Mouse (Mus musculus): ENCODE measurements at regions not wholly inside any gene's neighbourhood (a gene's known extent, or its start where the extent isn't known, plus 50 kb on each side); places are given as distances from the start of the nearest gene placed in this dataset.

DNA sequence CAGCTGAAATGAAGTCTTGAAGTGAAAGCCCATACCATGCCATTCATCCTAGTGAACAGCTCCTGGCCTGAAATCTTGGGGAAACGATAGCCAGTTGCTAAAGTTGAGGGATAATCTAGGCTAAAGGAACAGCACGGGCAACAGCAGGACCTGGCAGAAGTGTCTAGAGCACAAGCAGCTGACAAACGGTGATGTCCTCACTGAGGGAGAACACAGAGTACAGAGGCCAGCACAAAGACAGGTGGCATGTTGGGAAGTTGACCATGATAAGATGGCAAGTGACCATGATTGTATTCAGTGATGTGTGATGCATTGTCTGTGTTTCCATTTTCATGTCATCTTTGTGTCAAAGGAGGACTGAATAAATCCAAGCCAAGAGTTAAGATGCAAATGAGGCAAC lies 212.4 kb upstream of the Ntm start:
- no peak for DNase-seq (ENCODE audit: low read depth, low spot score)

DNA sequence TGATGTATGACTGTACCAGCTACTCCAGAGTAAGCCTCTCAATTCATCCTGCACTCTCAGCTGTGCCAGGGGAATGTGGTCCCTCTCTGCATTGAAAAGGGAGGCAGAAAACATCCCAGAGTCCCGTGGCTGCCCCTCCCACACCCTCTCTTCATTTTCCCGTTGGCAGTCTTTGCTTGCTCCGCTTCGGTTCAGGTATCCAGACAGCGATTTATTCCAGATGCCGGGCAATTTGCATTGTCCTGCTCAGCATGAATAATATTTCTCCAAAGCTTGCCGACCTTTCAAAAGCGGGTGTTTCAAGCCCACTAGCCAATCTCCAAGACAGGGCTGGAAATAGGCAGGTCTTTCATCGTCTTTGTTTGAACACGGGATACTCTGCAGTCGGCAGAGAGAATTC lies 220.5 kb upstream of the Ntm start:
- DNase-seq (ENCODE audit: low read depth, low spot score), result no peak

GRCm38 (mm10) chr9:30184996-30185763 lies 222.2 kb upstream of the Ntm start:
- DNase-seq (ENCODE audit: low read depth, low spot score), result no peak

DNA sequence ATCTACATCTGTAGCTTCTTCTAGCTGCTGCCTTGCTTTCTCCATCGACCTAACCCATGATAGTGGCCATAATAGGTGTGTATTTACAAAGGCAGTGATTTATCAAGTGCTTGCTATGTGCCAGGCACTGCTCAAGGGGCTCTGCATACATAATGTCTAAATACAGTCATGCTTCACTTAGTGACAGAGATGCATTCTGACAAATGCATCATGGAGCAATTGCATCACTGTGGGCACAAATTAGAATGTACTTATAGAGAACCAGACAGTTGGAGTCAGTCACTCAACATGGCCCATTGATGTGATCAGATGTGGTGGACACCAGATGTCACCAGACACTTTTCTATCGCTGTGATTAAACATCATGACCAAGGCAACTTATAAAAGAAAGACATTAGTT lies 223.3 kb upstream of the Ntm start:
- DNase-seq (ENCODE audit: low read depth, low spot score), result no peak

- no peak for DNase-seq (ENCODE audit: low read depth, low spot score)
Observed at GRCm38 (mm10) chr9:30190078-30190477, 227.1 kb upstream of the Ntm start.

DNA sequence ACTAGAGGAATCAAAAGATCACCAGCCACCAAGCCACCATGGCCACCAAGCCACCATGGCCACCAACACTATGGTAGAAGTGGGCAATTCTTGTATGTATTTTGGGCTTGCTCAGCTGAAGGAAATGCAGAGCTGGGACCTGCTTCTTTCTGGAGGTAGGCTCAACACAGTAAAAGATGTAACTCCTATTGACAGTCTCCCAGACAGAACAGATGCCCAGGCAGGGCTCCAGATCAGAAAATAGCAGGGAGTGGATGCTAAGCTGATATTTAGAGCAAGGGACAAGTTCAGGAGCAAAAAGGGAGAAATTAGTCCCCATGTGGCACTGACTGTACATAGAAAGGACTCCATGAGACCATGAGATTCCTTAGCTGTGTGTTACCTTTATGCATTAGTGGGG lies 228.2 kb upstream of the Ntm start:
- no peak for DNase-seq (ENCODE audit: low read depth, low spot score)

- no peak for DNase-seq (ENCODE audit: low read depth, low spot score)
Observed at GRCm38 (mm10) chr9:30191902-30192301, 229.0 kb upstream of the Ntm start.

DNA sequence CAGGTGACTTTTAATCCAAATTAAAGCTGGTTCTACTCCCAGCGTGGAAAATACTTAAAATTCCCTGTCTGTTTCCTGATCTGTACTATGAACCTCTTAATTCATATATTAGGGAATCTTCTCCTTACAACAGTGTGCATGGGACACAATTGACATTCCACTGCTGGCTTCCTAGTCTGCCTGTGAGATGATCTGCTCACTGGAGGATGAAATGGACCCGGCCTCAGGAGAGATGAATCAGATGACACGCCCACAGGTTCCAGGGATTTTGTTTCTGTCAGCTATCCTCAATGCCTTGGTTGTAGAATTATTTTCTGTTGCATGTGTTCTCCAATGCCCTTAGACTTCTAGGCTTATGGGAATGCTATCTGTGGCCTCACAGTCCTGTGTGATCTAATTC lies 231.9 kb upstream of the Ntm start:
- DNase-seq (ENCODE audit: low read depth, low spot score), result no peak

DNA sequence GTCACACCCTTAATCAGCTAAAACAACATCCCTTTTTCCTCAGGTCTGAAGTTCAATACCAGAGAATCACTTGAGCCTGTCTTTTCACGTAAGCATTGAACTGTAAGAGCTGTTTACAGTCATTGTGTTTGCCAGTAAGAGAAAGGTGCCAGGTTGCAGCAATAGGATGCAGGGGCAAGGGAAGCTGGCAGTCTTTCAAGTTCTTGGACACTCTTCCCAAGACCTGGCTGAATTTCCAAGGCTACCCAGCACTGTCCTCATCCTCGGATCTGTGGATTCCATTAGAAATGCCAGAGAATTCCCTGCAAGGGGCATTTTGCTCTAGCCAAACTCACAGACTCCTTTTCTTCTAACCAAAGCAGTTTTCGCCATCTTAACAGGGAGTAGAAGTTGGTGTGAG lies 224.5 kb upstream of the Snx19 start:
- no peak for DNase-seq (ENCODE audit: low read depth, low spot score)

GRCm38 (mm10) chr9:30207631-30208030 lies 219.3 kb upstream of the Snx19 start:
- no peak for DNase-seq (ENCODE audit: low read depth, low spot score)

- no peak for DNase-seq (ENCODE audit: low read depth, low spot score)
Observed at GRCm38 (mm10) chr9:30209806-30210205, 217.1 kb upstream of the Snx19 start.

- DNase-seq (ENCODE audit: low read depth, low spot score), result no peak
Observed at GRCm38 (mm10) chr9:30212471-30213075, 214.3 kb upstream of the Snx19 start.

- peak; percentile 14 for DNase-seq (ENCODE audit: low read depth, low spot score)
Observed at GRCm38 (mm10) chr9:30234501-30235163, 192.3 kb upstream of the Snx19 start.

DNA sequence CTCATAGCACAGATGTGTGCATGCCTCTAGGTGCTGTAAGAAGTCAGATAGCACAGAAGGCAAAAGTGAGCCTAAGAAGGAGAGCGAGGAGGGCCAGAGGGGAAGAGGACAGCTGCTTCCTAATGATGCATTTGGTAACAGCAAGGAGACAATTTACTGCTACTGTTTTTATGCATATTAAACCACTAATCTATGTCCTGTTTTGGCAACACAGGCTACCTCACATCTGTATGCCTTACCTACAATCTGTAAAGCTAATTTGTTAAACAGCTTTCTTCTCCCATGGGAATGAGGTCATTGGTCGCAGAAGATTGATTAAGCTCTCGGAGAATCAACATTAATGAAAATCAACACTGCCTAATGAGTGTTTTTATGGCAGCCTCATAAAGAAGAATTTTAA lies 191.1 kb upstream of the Snx19 start:
- no peak for DNase-seq (ENCODE audit: low read depth, low spot score)

DNA sequence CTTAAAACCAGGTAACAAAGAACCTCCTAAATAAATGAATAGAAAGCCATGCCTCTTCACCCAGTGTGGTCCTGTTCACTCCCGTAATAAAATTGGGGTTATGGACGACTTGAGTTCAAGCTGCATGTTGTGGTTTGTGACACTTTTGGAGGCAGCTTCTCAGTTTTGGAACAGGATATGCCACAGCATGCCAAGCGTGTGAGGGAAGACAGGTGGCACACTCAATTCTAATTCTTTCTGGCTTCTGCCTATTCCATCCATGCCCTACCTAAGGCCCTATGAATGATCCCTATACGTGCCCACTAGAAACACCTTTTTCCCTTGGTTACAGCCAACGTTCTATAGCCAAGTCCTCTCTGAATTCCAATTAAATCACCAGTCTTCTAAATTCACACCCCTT lies 184.8 kb upstream of the Snx19 start:
- no peak for DNase-seq (ENCODE audit: low read depth, low spot score)

DNA sequence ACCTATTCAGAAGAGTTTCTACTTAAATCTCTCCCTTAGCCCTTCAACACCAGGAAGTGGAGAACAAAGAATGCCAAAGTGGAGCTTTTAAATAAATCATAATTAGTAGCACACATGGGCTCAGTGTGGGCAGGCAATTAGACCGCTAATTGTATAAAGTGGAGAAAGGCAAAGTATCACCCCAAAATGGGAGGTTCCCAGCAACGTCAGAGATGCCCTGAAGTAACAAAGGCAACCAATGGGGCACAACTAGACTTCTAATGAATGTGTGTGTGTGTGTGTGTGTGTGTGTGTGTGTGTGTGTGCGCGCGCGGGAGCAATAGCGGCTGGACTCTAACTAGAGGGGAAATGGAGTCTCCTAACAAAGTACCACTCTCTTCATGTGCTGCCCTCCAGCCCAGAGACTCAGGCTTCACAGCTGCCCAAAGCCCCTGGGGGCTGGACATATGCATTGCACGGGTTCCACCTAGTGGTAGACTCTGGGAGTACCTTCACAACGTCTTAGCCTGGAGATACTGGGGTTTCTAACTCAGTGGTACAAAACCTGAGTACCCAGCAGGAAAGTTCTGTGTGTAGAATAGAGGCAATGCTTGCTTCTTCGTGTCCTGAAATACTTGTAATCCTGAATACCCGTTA lies 162.3 kb upstream of the Snx19 start:
- peak; percentile 73 for DNase-seq (ENCODE audit: low read depth, low spot score)

- no peak for DNase-seq (ENCODE audit: low read depth, low spot score)
Observed at GRCm38 (mm10) chr9:30271081-30271480, 155.8 kb upstream of the Snx19 start.

DNA sequence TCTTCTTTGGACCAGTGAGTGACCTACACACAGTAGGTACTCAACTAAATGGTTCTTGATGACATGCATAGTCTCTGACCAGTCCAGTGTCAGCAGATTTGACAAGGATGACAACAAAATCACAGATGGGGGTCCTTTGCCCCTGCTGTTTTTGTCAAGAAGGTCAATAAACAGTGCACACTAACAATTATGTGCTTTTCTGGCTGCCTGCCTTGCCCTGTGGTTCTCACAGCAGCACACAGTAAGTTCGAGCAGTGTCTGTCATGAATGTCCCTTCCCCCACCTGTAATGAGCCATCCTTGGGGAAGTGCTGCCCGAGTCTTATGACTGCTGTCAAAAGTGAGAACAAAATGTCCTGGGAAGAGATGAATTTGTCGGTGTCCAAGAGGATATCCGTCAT lies 153.1 kb upstream of the Snx19 start:
- no peak for DNase-seq (ENCODE audit: low read depth, low spot score)

GRCm38 (mm10) chr9:30278231-30278630 lies 148.7 kb upstream of the Snx19 start:
- DNase-seq (ENCODE audit: low read depth, low spot score), result no peak

DNA sequence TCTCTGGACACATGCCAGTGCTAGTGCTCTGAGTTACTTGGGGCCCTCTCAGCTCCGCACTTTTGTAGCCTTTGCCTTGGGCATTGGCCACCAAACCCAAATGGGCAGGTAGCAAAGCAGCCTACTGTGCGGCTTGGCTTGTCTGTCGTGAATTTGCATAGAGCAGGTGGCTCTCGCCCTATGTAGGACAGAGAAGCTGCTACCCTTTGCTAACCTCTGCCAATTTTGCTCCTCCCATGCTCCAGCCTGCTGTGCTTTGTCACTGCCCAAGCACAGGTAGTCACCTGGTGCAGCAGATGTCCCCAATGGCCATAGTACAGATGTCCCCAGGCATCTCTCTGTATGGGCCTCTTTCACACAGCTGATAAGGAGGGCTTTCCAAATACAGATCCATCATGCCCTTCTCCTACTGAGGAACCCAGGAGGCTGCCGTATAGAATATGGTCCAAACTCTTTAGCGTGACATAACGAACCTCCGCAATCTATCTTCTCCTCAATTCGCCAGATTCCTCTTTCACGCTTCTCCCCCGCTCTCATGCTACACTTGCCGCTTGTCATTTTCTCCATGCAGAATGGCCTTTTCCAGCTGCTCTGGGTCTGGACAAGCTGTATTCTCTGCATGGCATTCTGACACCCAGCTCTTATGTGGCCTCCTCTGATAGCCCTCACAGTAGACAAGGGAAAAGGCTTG lies 143.7 kb upstream of the Snx19 start:
- DNase-seq (ENCODE audit: low read depth, low spot score), result no peak

- DNase-seq (ENCODE audit: low read depth, low spot score), result no peak
Observed at GRCm38 (mm10) chr9:30283771-30284148, 143.1 kb upstream of the Snx19 start.

All from retina, postnatal 7 days (tissue).